Mouse (Mus musculus) liver, embryonic 12.5 days (tissue): Measurements from ENCODE around the gene Sin3a. TPM values are rescaled to one million over a fixed set of nuclear protein-coding genes. Genes with fewer than 3 reads are reported as not detected.

ENCODE experiments used
- ATAC-seq: fragments of 200-750 bp; cut with Nextera tagmentation; 2 replicates; pipeline ENCODE4 v1.8.0; 2017; ENCODE audit warnings: moderate number of reproducible peaks, mild to moderate bottlenecking, moderate library complexity
- H3K27ac ChIP-seq: fragments of 300-500 bp; sonication (generic); 2 replicates; pipeline ENCODE4 v1.5.1; 2016; ENCODE audit warnings: mild to moderate bottlenecking
- H3K27me3 ChIP-seq: fragments of 300-500 bp; sonication (generic); replicated peaks from 2 replicates; pipeline ENCODE4 v1.6.1; 2016; ENCODE audit warnings: mild to moderate bottlenecking, moderate library complexity
- H3K36me3 ChIP-seq: fragments of 300-500 bp; sonication (generic); 2 replicates; pipeline ENCODE4 v1.6.1; 2016; ENCODE audit warnings: mild to moderate bottlenecking, moderate library complexity
- H3K4me1 ChIP-seq: fragments of 300-500 bp; sonication (generic); 2 replicates; pipeline ENCODE4 v1.6.1; 2016
- H3K4me2 ChIP-seq: fragments of 300-500 bp; sonication (generic); 2 replicates; pipeline ENCODE4 v1.6.1; 2016; ENCODE audit warnings: mild to moderate bottlenecking, moderate library complexity
- H3K4me3 ChIP-seq: fragments of 300-500 bp; sonication (generic); 2 replicates; pipeline ENCODE4 v1.5.1; 2016; ENCODE audit warnings: mild to moderate bottlenecking, moderate library complexity
- H3K9ac ChIP-seq: fragments of 300-500 bp; sonication (generic); 2 replicates; pipeline ENCODE4 v1.6.1; 2016; ENCODE audit warnings: mild to moderate bottlenecking, moderate library complexity
- H3K9me3 ChIP-seq: fragments of 300-500 bp; sonication (generic); replicated peaks from 2 replicates; pipeline ENCODE4 v1.6.1; 2016; ENCODE audit warnings: mild to moderate bottlenecking, moderate library complexity
- WGBS: fragments of 180-500 bp; shearing (Covaris S2); methylation state at CpG from one replicate; pipeline ENCODE4 v1.1.7; 2016; ENCODE audit not compliant: insufficient replicate concordance; 5-methylcytosine and 5-hydroxymethylcytosine counted together
- polyA plus RNA-seq: library from polyadenylated mRNA; unstranded; fragments of >200 nt; fragmentation: Nextera tagmentation; extraction: Ambion mirVana; gene quantifications from 2 replicates; pipeline ENCODE4 v1.2.1, GENCODE M21; 2016

Sin3a gene
- polyA plus RNA-seq, 1 experiment from 2014 or later, result 20.5 TPM

- Histone ChIP-seq H3K27me3 (no peaks in the 10 kb centered on the region), H3K4me1 (peaks cover 55% of the 10 kb centered on the region), H3K9me3 (no peaks in the 10 kb centered on the region), H3K9ac (peak overlapping the region; percentile 79), H3K4me2 (peak overlapping the region; percentile 97), H3K4me3 (peak overlapping the region; percentile 87), H3K36me3 (no peaks in the 10 kb centered on the region), H3K27ac (peak overlapping the region; percentile 100)
- ATAC-seq, result no peak
- WGBS, result 10% methylated on average over 17 of the region's 17 CpGs
Measured at GRCm38 (mm10) chr9:57074822-57075603, 3.2 kb downstream of the Sin3a start.

DNA sequence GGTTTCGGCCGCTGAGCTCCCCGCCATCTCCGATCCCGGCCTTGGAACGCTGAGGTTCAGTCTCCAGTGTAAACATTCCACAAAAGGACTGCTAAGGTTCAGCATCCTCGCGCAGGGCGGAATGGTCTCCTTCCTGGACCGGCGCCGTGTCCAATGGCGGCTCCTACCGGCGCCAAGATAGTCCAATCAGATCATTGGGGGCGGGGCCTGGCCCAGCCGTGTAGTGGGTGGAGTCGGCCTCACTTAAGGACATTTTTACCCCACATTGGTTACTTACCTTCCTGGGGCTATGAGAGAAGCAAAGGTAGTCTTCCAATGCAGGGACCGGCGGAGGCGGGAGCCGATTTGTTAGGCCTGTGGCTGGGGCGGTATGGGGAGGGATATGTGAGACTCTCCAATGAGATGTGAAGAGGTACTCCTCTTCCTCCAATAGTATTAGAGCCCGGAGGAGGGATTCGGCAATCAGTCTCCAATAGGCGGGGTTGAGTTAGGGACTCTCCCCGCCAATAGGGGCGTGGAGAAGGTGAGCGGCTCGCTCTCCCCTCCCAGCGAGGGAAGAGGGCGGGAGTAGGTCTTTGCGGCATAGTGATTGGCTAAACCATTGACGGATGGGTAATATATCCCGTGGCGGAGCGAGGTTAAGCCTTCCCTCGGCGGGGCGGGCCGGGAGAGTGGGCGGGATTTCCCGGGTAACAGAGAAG, 4.0 kb downstream of the Sin3a start:
- H3K4me2 ChIP-seq, result peak overlapping the region; percentile 97
- peak; percentile 83 for ATAC-seq
- peak overlapping the region; percentile 100 for H3K27ac ChIP-seq
- H3K27me3 ChIP-seq, result no peaks in the 10 kb centered on the region
- peaks cover 47% of the 10 kb centered on the region for H3K4me1 ChIP-seq
- H3K9me3 ChIP-seq, result no peaks in the 10 kb centered on the region
- H3K9ac ChIP-seq, result peak overlapping the region; percentile 88
- WGBS, result under 1% methylated on average over 43 of the region's 43 CpGs
- peaks cover 6% of the 10 kb centered on the region; the same call in 1 of the 2 replicates for H3K36me3 ChIP-seq
- H3K4me3 ChIP-seq, result peak overlapping the region; percentile 87

DNA sequence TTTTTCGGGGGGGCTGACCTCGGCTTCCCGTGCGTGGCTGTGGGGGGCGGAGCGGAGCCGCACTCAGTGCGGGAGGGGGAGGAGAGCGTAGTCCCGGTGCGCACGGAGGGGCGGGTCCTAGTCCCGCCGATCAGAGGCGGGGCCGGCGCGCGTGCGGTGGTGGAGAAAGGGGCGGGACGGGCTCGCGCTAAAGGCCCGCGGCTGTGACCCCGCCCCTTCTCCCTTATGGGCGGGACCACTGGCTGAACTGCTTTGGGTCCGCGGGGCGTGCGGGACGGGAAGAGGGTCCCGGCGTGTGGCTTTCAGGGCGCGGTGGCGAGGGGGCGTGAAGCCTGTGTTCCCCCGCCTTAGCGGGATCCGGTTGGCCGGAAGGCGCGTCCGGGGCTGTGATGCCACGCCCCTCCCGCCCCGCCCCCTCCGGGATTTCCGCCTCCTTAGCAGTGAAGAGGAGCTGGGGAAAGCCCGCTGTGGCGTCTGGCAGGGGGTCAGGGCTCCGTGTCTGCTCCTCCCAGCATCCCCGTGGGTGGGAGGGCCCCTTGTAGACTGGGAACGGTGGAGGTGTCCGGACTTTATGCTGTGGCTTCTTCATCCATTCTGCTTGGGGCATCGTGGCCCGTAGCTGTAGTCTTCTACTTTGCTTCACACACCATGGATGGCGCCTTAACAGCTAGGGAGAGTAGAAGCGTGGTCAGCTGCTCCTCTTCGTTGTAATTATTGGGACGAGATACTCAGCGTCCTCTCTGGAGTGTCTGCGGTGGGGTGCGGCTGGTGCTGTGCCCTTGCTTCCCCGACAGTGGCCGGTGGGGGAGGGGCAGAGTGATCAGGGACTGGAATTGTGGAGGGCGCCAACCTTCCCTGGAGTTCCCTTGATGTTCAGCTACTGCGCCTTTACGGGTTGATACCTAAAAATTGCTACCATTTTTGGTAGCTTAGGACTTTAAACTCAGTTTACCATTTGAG, 5.1 kb downstream of the Sin3a start:
- WGBS, result 3% methylated on average over 65 of the region's 72 CpGs
- peak overlapping the region; percentile 88 for H3K9ac ChIP-seq

GRCm38 (mm10) chr9:57082236-57082635, 10.4 kb downstream of the Sin3a start:
- H3K9me3 ChIP-seq, result no peaks in the 10 kb centered on the region
- no peak overlapping the region for H3K4me2 ChIP-seq
- no peaks in the 10 kb centered on the region for H3K27me3 ChIP-seq
- no peak overlapping the region for H3K27ac ChIP-seq
- H3K4me3 ChIP-seq, result no peak overlapping the region
- no peak overlapping the region for H3K9ac ChIP-seq
- no peak for ATAC-seq
- WGBS, result 82% methylated on average over 3 of the region's 3 CpGs
- peaks cover 55% of the 10 kb centered on the region for H3K36me3 ChIP-seq
- peaks cover 19% of the 10 kb centered on the region for H3K4me1 ChIP-seq

More for the DNA sequence above, 5.1 kb downstream of the Sin3a start:
- H3K4me2 ChIP-seq, result peak overlapping the region; percentile 97
- ATAC-seq, result peak; percentile 35
- H3K4me3 ChIP-seq, result peak overlapping the region; percentile 87
- peaks cover 13% of the 10 kb centered on the region for H3K36me3 ChIP-seq
- no peaks in the 10 kb centered on the region for H3K27me3 ChIP-seq
- peak overlapping the region; percentile 99 for H3K27ac ChIP-seq
- H3K4me1 ChIP-seq, result peaks cover 40% of the 10 kb centered on the region
- H3K9me3 ChIP-seq, result no peaks in the 10 kb centered on the region

DNA sequence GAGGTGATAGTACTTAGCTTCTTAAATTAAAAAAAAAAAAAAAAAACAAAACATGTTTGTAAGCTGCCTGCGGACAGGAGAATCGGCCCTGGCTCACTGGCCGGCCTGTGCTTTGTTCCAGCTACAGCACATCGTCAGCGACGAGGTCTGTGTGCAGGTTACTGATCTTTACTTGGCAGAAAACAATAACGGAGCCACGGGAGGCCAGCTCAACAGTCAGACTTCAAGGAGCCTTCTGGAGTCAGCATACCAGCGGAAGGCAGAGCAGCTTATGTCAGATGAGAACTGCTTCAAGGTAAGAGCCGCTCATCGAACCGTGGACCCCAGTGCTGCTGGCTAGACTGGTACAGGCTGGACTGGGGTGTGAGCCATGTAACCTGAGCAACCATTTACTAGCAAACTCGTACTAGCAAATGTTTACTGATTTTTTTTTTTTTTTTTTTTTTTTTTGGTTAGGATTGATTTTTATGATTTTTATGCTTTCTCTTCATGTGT, 45.5 kb downstream of the Sin3a start:
- Histone ChIP-seq H3K4me1 (no peaks in the 10 kb centered on the region), H3K27me3 (no peaks in the 10 kb centered on the region), H3K9ac (no peak overlapping the region), H3K4me3 (no peak overlapping the region), H3K36me3 (peaks cover 99% of the 10 kb centered on the region), H3K9me3 (no peaks in the 10 kb centered on the region), H3K4me2 (no peak overlapping the region), H3K27ac (no peak overlapping the region)
- no peak for ATAC-seq
- WGBS, result 93% methylated on average over 13 of the region's 13 CpGs

- ATAC-seq, result no peak
- Histone ChIP-seq H3K4me2 (peak overlapping the region; percentile 95), H3K27me3 (no peaks in the 10 kb centered on the region), H3K4me3 (peak overlapping the region; percentile 76), H3K9me3 (no peaks in the 10 kb centered on the region), H3K36me3 (peaks cover 50% of the 10 kb centered on the region), H3K27ac (no peak overlapping the region), H3K9ac (peak overlapping the region; percentile 83), H3K4me1 (peaks cover 20% of the 10 kb centered on the region)
Measured at GRCm38 (mm10) chr9:57129641-57130040, 57.8 kb downstream of the Sin3a start.

GRCm38 (mm10) chr9:57130577-57131433, 59.0 kb downstream of the Sin3a start, which contains the start of gene Man2c1:
Gene Man2c1, plus strand, starts transcription at chr9:57130690.
- under 1% methylated on average over 58 of the region's 58 CpGs for WGBS
- H3K9me3 ChIP-seq, result no peaks in the 10 kb centered on the region
- peak within 1 kb of the TSS; percentile 97 for H3K27ac ChIP-seq
- H3K27me3 ChIP-seq, result no peaks in the 10 kb centered on the region
- peaks cover 51% of the 10 kb centered on the region for H3K36me3 ChIP-seq
- peak within 1 kb of the TSS; percentile 83 for H3K9ac ChIP-seq
- peak; percentile 88 for ATAC-seq
- peaks cover 20% of the 10 kb centered on the region for H3K4me1 ChIP-seq
- H3K4me3 ChIP-seq, result peak within 1 kb of the TSS; percentile 76
- peak within 1 kb of the TSS; percentile 95 for H3K4me2 ChIP-seq

DNA sequence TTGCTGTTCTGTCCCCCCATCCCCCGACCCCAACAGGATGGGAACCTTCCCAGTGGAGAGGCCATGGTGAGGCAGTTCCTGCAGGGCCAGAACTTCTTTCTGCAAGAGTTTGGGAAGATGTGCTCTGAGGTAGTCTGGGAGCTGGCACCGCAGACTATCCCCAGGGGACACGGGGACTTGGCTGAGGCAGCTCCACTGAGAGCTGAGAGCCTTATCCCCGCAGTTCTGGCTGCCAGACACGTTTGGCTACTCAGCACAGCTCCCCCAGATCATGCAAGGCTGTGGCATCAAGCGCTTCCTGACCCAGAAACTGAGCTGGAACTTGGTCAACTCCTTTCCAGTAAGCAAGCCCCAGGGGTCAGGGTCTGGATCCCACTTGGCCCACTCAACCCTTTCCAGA, 65.4 kb downstream of the Sin3a start:
- 76% methylated on average over 6 of the region's 6 CpGs for WGBS
- H3K9me3 ChIP-seq, result no peaks in the 10 kb centered on the region
- H3K27me3 ChIP-seq, result no peaks in the 10 kb centered on the region
- H3K4me2 ChIP-seq, result no peak overlapping the region
- H3K36me3 ChIP-seq, result peaks cover 81% of the 10 kb centered on the region
- H3K9ac ChIP-seq, result no peak overlapping the region
- no peak for ATAC-seq
- no peaks in the 10 kb centered on the region for H3K4me1 ChIP-seq
- no peak overlapping the region for H3K4me3 ChIP-seq
- no peak overlapping the region for H3K27ac ChIP-seq

DNA sequence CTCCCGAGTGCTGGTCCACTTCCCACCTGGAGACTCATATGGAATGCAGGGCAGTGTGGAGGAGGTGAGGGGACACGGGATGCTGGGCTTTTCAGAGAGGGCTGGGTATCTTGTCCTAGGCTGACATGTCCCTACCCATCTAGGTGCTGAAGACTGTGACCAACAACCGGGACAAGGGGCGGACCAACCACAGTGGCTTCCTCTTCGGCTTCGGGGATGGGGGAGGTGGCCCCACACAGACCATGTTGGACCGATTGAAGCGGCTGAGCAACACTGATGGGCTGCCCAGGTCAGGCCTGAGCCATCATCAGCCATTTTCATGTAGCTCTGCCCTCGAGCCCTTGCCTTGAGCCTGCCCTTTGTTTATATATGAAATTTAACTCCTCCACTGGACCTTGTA, 65.9 kb downstream of the Sin3a start:
- no peaks in the 10 kb centered on the region for H3K4me1 ChIP-seq
- no peak overlapping the region for H3K27ac ChIP-seq
- H3K36me3 ChIP-seq, result peaks cover 87% of the 10 kb centered on the region
- H3K27me3 ChIP-seq, result no peaks in the 10 kb centered on the region
- ATAC-seq, result no peak
- no peak overlapping the region for H3K9ac ChIP-seq
- H3K4me3 ChIP-seq, result no peak overlapping the region
- no peak overlapping the region for H3K4me2 ChIP-seq
- 76% methylated on average over 9 of the region's 9 CpGs for WGBS
- no peaks in the 10 kb centered on the region for H3K9me3 ChIP-seq

DNA sequence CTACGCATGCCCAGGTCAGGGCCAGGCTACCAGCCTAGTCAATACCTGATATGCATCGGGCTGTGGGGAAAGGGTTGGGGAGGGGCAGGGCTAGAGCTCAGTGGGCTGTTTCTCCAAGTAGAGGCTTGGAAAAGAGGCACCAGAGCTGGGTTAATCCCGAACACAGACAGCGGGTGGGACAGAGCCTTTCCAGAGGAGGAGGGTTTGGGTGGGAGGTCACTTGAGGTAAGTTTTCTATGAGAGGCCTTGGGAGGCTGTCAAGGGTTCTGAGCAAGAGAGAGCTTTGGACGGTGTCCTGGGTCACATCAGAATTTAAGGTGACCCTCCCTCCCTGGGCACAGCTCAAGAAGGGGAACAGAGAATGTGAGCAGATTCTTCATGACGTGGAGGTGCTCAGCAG, 66.7 kb downstream of the Sin3a start:
- no peaks in the 10 kb centered on the region for H3K4me1 ChIP-seq
- no peaks in the 10 kb centered on the region for H3K27me3 ChIP-seq
- no peak for ATAC-seq
- H3K9ac ChIP-seq, result no peak overlapping the region
- no peak overlapping the region for H3K4me3 ChIP-seq
- 88% methylated on average over 6 of the region's 6 CpGs for WGBS
- no peaks in the 10 kb centered on the region for H3K9me3 ChIP-seq
- no peak overlapping the region for H3K27ac ChIP-seq
- H3K4me2 ChIP-seq, result no peak overlapping the region
- peaks cover 90% of the 10 kb centered on the region for H3K36me3 ChIP-seq

- 82% methylated on average over 9 of the region's 9 CpGs for WGBS
Measured at GRCm38 (mm10) chr9:57139110-57139509, 67.3 kb downstream of the Sin3a start.

More at GRCm38 (mm10) chr9:57139110-57139509, 67.3 kb downstream of the Sin3a start:
- ATAC-seq, result no peak
- Histone ChIP-seq H3K9me3 (no peaks in the 10 kb centered on the region), H3K9ac (no peak overlapping the region), H3K27ac (no peak overlapping the region), H3K36me3 (peaks cover 88% of the 10 kb centered on the region), H3K4me2 (no peak overlapping the region), H3K27me3 (no peaks in the 10 kb centered on the region), H3K4me3 (no peak overlapping the region), H3K4me1 (no peaks in the 10 kb centered on the region)
